Mouse (Mus musculus): Measurements from ENCODE around the gene Ren1.

GRCm38 (mm10) chr1:133362103-133362502 is 11.8 kb downstream of the Ren1 start:
- TF ChIP-seq CTCF (IDR thresholded peaks at IDR 0.05; ENCODE audit: low read depth) (no peak), EP300 (IDR thresholded peaks at IDR 0.05; ENCODE audit: low read depth) (no peak)

Measured in heart, postnatal 0 days (tissue).